Mouse (Mus musculus) heart, adult 8-10 months (tissue): ENCODE results near the gene Tff1. TPM values are rescaled to one million over a fixed set of nuclear protein-coding genes. Genes with fewer than 3 reads are reported as not detected.
A peak's percentile ranks its signal among the peaks of the same experiment; 100 is the strongest.

Experiments used
- DNase-seq: peaks from one replicate; pipeline ENCODE4 v3.0.0; 2022; ENCODE audit warnings: low spot score
- total RNA-seq, 4 experiments: library from RNA; stranded (reverse); gene quantifications; 2 replicates each; pipeline ENCODE4 v1.2.4; 2022

The Tff1 gene
- total RNA-seq, result not detected

- DNase-seq, result no peak
Measured at GRCm38 (mm10) chr17:31165127-31165526, at the start of gene Tff1. Gene Tff1, minus strand, starts transcription at chr17:31165277.

- no peak for DNase-seq
Measured at GRCm38 (mm10) chr17:31211881-31212280, 46.8 kb upstream of the Tff1 start.

- no peak for DNase-seq
Measured at GRCm38 (mm10) chr17:31210299-31210698, 45.2 kb upstream of the Tff1 start.

- no peak for DNase-seq
Measured at GRCm38 (mm10) chr17:31209376-31209930, 44.4 kb upstream of the Tff1 start.

GRCm38 (mm10) chr17:31208654-31209053 is 43.6 kb upstream of the Tff1 start:
- no peak for DNase-seq

- DNase-seq, result no peak
Measured at GRCm38 (mm10) chr17:31207771-31208334, 42.8 kb upstream of the Tff1 start, which contains the start of gene Ubash3a. Gene Ubash3a, plus strand, starts transcription at chr17:31207873.

- no peak for DNase-seq
Measured at GRCm38 (mm10) chr17:31198877-31199276, 33.8 kb upstream of the Tff1 start, which contains the start of gene Tmprss3. Gene Tmprss3, minus strand, starts transcription at chr17:31198977.

GRCm38 (mm10) chr17:31196283-31196682 is 31.2 kb upstream of the Tff1 start:
- no peak for DNase-seq

- DNase-seq, result no peak
Measured at GRCm38 (mm10) chr17:31195207-31195606, 30.1 kb upstream of the Tff1 start.

GRCm38 (mm10) chr17:31193360-31193759 is 28.3 kb upstream of the Tff1 start:
- DNase-seq, result no peak

GRCm38 (mm10) chr17:31192663-31193062 is 27.6 kb upstream of the Tff1 start:
- DNase-seq, result no peak

GRCm38 (mm10) chr17:31191825-31192224 is 26.7 kb upstream of the Tff1 start:
- no peak for DNase-seq

- peak; percentile 36 for DNase-seq
Measured at GRCm38 (mm10) chr17:31187370-31187769, 22.3 kb upstream of the Tff1 start.

GRCm38 (mm10) chr17:31184269-31184990 is 19.4 kb upstream of the Tff1 start:
- no peak for DNase-seq

GRCm38 (mm10) chr17:31183180-31183974 is 18.3 kb upstream of the Tff1 start:
- no peak for DNase-seq

- no peak for DNase-seq
Measured at GRCm38 (mm10) chr17:31181490-31181889, 16.4 kb upstream of the Tff1 start.

- no peak for DNase-seq
Measured at GRCm38 (mm10) chr17:31176321-31176720, 11.2 kb upstream of the Tff1 start.

GRCm38 (mm10) chr17:31169796-31170195 is 4.7 kb upstream of the Tff1 start:
- DNase-seq, result no peak

- no peak for DNase-seq
Measured at GRCm38 (mm10) chr17:31163821-31164220, 1.3 kb downstream of the Tff1 start.

- DNase-seq, result no peak
Measured at GRCm38 (mm10) chr17:31162607-31163006, 2.5 kb downstream of the Tff1 start.

- DNase-seq, result no peak
Measured at GRCm38 (mm10) chr17:31160291-31160690, 4.8 kb downstream of the Tff1 start.

- no peak for DNase-seq
Measured at GRCm38 (mm10) chr17:31157921-31158320, 7.2 kb downstream of the Tff1 start.
